Mouse (Mus musculus) gastrocnemius, postnatal 25 days (tissue): ENCODE results near the gene Gm47985. TPM values are rescaled to one million over a fixed set of nuclear protein-coding genes. Genes with fewer than 3 reads are reported as not detected.
A peak's percentile ranks its signal among the peaks of the same experiment; 100 is the strongest.
"Not testable (repeated sequence)": the region's sequence is repeated elsewhere in the genome, so short reads cannot be mapped to it uniquely, and the experiment has no call there.

Source experiments
- DNase-seq: peaks from one replicate; pipeline ENCODE4 v3.0.0; 2022
- long read RNA-seq, 2 experiments: library from polyadenylated mRNA; stranded (forward); transcript quantifications; one replicate each; pipeline ENCODE4 v2.0.0; 2021
- total RNA-seq, 2 experiments: library from RNA; stranded (reverse); gene quantifications; 1 replicate in 1 of 2; 2 replicates in 1 of 2; pipeline ENCODE4 v1.2.3; 2021

Gm47985 gene
- not detected for total RNA-seq
- long read RNA-seq, experiment 1: 0 reads
- long read RNA-seq, experiment 2: 0 reads

DNA sequence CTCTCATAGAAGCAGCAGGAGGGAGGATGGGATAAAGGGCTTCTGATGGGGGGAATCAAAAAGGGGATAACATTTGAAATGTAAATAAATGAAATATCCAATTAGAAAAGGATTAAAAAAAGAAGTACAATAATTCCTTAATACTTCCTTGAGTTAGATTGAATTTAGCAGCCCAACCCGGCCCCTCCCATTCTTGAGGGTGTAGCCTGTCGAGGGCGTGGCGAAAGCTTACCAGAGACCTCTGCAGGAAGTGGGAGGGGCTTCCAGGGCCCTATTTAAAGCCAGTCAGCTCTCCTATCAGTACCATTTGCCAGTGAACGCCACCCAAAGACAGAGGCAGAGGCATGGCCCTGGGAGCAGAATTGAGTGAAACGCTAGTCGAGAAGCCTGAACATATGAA is at the start of gene Gm47985:
Gene Gm47985 (plus strand): TSS at position 272 of the 400 bp plus-strand sequence.
- not testable (repeated sequence) for DNase-seq

DNA sequence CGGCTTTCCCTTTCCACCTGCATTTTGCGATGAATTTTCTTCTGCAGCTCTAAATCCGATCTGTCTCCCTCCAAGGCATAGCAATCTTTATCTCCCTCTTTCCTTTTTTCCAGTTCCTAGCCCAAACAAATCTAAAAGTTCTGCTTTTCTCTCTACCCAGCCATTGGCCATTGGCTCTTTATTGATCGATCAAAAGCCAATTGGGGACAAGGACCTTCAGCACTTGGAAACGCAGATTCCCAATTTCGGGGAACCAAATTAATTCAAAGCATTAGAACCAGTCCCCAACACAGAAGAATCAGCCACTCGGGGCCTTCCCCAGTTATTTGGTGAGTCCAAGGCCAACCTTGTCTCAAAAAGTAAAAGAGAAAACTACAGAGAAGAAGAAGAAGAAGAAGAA is 49.7 kb upstream of the Gm47985 start:
- DNase-seq: no peak

DNA sequence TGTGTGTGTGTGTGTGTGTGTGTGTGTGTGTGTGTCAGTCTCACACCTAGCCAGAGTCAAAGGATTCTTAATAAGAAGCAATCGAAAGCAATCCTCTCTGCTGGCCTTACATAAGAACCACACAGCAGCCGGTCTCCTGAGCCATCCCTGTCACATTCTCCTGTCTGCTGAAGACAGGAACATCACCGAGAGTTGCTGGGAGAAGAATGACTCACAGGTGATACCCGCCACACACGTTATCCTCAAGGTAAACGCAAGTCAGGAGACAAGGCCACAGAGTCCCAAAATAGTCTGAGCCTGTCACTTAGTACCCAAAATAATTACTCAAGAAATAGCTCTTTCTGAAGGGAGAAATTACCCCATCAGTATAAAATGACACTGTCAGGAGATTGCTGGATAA is 43.9 kb upstream of the Gm47985 start:
- DNase-seq: no peak

- no peak for DNase-seq
Measured at GRCm38 (mm10) chr1:151140956-151141355, 41.4 kb upstream of the Gm47985 start.

DNA sequence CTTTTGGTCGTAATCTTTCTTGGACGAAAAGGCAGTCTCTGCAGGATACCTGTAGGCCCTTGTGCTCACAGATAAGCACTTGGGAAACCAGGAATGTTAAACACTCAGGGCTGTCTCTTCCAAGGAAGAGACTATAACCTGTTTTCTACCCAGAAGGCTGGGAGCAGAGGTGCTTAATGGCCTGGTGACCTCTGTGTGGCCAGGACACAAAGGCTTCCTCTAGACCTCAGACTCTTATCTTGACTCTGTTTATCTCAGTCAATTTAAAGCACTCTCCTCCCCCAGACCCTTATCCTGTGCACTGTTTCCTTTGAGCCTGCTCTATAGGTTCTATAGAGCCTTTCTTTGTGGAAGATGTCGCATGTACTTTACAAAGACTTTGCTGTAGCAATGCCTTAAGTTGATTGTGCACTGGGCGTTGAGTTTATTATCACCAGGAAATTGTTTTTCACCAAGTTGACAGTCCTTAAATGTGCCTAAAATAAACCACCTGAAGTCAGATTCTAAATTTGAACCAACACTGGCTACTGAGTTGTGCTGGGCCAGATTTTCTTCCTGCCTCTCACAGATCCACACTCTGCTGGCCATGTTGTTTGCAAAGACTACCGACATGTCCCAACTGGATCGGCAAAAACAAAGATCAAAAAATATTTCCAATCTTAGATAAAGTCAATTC is 37.7 kb upstream of the Gm47985 start:
- DNase-seq: no peak

GRCm38 (mm10) chr1:151147801-151148200 is 34.5 kb upstream of the Gm47985 start:
- DNase-seq: no peak

DNA sequence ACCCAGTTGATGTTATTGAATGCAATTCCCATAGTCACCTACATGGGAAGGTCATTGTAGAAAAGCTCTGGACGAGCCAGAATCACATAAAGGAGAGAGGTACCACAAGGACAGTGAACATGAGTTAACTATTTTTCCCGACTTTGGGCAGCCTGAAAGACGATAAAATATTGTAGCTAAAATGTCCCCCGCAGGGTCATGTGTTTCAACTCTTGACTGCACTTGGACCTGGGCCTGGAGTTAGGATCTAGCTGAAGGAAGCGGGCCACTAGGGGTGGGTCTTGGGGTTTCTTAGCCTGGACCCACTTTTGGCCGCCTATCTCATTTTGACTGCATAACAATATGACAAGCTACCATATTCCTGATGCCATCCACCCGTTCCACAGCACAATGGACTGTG is 32.1 kb upstream of the Gm47985 start:
- no peak for DNase-seq

DNA sequence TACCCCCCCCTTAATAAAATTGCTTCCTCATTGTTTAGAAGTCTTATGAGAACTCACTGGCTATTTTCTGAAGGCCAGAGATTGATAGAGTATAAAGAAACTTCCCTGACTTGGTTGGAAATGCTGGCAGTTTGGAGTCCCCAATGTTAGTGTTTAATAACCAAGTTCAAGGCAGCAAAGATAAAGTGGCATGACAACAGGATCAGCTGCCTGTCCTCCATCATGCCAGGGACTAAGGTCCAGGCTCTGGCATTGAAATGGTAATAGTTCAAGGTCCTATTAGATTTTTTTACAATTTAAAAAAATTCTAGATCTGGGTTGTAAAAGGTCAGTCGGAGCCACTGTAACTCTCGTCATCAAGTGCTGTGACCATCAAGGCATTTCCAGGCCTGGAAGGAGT is 31.2 kb upstream of the Gm47985 start:
- no peak for DNase-seq

GRCm38 (mm10) chr1:151153056-151153652 is 29.2 kb upstream of the Gm47985 start:
- no peak for DNase-seq

DNA sequence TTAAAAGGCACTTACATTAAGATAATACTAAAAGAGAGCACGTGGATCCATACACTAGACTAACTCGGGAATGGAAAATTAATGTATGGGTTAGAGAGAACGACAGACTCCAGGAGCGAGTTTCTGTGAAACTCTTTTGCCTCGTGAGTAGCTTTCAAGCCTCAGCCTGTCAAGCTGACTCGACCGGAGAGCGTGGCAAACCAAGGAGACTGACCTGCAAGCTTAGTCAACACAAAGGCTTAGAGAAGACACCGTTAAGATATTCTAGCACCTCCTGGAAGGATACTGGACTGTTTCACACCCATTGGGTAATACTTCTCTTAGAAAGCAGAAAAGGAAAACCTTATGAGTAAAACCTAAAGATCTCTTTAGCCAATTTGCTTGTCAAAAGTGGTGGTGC is 28.2 kb upstream of the Gm47985 start:
- DNase-seq: not testable (repeated sequence)

GRCm38 (mm10) chr1:151156129-151156528 is 26.2 kb upstream of the Gm47985 start:
- no peak for DNase-seq

GRCm38 (mm10) chr1:151156777-151157632 is 25.3 kb upstream of the Gm47985 start:
- no peak for DNase-seq

- no peak for DNase-seq
Measured at GRCm38 (mm10) chr1:151157963-151158856, 24.1 kb upstream of the Gm47985 start.

GRCm38 (mm10) chr1:151158857-151159510 is 23.4 kb upstream of the Gm47985 start:
- DNase-seq: no peak

GRCm38 (mm10) chr1:151166031-151166430 is 16.3 kb upstream of the Gm47985 start:
- DNase-seq: no peak

- no peak for DNase-seq
Measured at GRCm38 (mm10) chr1:151167297-151168047, 14.9 kb upstream of the Gm47985 start.

GRCm38 (mm10) chr1:151168637-151169036 is 13.7 kb upstream of the Gm47985 start:
- no peak for DNase-seq

- DNase-seq: peak; percentile 6
Measured at GRCm38 (mm10) chr1:151171572-151172461, 10.5 kb upstream of the Gm47985 start.
